Mouse (Mus musculus): ENCODE measurements at regions not wholly inside any gene's neighbourhood (a gene's known extent, or its start where the extent isn't known, plus 50 kb on each side); places are given as distances from the start of the nearest gene placed in this dataset.

DNA sequence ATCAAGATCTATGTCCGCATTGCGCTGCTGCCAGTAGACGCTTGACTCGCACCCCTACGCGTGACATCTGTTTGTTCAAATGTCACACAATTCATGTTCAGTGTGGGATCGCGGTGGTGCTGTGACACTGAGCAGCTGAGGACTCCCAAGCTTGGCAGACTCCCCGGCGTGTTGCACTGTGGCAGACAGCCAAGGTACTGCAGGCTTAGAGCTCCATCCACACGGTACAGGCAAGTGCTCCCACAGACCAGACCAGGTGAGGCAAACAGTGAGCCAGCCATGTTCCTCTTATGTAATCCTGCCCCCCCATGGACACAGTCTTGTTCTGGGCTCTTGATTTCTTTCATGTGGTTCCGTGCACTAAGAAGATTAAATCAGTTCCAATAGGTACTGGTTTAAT, 205.5 kb upstream of the Myocd start:
- Histone ChIP-seq H3K9ac (ENCODE audit: low read depth, low read length) (no peak overlapping the region), H3K27ac (ENCODE audit: low read depth, low read length) (no peak overlapping the region), H3K9me3 (ENCODE audit: control insufficient read depth, low read length) (no peaks in the 10 kb centered on the region), H3K36me3 (ENCODE audit: control insufficient read depth, insufficient read depth, low read length) (no peaks in the 10 kb centered on the region), H3K27me3 (replicated peaks; ENCODE audit: control insufficient read depth, insufficient read depth, low read length) (no peaks in the 10 kb centered on the region), H3K4me1 (replicated peaks; ENCODE audit: control insufficient read depth, insufficient read depth, low read length) (no peaks in the 10 kb centered on the region), H3K4me2 (no peak overlapping the region), H3K4me3 (ENCODE audit: low read depth, low read length) (no peak overlapping the region)
- ATAC-seq (replicated peaks; ENCODE audit: low FRiP score) (no peak), DNase-seq (ENCODE audit: low spot score) (no peak)
- WGBS, result 88% methylated on average over 12 of the region's 12 CpGs

DNA sequence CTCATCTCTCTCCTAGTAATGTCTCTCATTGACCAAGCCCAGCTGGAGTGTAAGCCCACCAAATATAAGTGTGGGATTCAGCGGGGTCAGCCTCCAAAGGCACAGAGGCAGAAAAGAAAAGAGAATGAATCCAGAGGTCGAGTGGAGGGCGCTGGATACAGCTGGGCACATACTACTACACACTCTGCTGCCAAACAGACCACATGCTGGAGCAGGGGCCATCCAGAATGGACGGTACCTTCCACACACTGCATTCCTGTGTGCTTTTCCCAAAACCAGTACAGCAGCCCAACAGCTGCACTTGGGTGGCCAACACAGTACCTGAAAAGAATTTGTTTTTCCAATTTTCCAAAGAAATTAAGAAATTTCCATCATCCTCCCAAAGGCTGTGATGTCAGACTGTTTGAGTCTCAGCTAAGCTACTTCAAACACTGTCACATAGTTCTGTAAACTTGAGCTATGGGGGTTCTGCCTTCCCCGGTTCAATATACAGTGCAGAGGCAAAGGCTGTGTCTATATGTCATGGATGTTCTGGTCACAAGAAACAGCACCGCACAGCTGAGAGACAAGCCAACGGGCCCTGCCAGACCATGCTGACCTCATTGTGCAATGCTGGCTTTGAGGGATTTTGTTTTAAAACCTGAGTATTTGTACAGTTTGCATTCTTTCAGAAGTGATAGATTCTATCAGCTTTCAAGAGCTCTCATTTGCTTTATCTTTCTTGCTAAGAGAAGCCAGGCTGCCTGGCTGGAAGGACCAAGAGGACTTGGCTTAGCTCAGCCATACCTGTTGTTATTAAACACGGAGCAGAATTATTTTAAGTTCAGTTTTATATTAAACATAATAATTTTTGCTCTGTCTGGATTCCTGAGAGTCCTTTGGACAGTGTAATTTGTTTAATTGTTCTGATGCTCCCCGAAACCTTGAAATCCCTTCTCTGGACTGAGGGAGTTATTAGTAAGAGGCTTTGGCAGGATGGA, 200.3 kb upstream of the Myocd start:
- 77% methylated on average over 9 of the region's 9 CpGs for WGBS
- ATAC-seq (replicated peaks; ENCODE audit: low FRiP score) (no peak), DNase-seq (ENCODE audit: low spot score) (no peak)
- H3K36me3 ChIP-seq (ENCODE audit: control insufficient read depth, insufficient read depth, low read length), result no peaks in the 10 kb centered on the region
- no peak overlapping the region for H3K4me2 ChIP-seq
- H3K9me3 ChIP-seq (ENCODE audit: control insufficient read depth, low read length), result no peaks in the 10 kb centered on the region
- no peak overlapping the region for H3K27ac ChIP-seq (ENCODE audit: low read depth, low read length)
- no peaks in the 10 kb centered on the region for H3K27me3 ChIP-seq (replicated peaks; ENCODE audit: control insufficient read depth, insufficient read depth, low read length)
- no peaks in the 10 kb centered on the region for H3K4me1 ChIP-seq (replicated peaks; ENCODE audit: control insufficient read depth, insufficient read depth, low read length)
- no peak overlapping the region for H3K9ac ChIP-seq (ENCODE audit: low read depth, low read length)
- H3K4me3 ChIP-seq (ENCODE audit: low read depth, low read length), result no peak overlapping the region

DNA sequence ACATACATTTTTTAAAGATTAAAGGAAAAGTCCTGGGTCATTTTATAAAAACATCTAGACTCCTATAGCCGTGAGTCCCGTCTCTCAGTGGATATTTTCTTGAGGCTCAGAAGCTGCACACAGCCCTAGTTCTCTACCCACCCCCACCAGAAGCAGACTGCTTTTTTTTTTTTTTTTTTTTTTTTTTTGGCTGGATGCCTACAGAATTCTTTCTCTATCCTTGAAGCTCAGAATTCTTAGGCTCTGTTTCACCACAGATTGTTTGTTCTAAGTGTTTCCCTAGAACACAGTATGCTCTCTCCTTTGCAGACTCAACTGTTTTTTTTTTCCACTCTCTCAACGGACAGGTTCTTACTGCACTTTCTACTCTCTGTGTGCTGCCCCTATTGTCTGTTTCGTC, 191.3 kb upstream of the Myocd start:
- DNase-seq (ENCODE audit: low spot score) (no peak), ATAC-seq (replicated peaks; ENCODE audit: low FRiP score) (no peak)
- no peaks in the 10 kb centered on the region for H3K27me3 ChIP-seq (replicated peaks; ENCODE audit: control insufficient read depth, insufficient read depth, low read length)
- H3K4me1 ChIP-seq (replicated peaks; ENCODE audit: control insufficient read depth, insufficient read depth, low read length), result no peaks in the 10 kb centered on the region
- no peak overlapping the region for H3K4me2 ChIP-seq
- no peaks in the 10 kb centered on the region for H3K36me3 ChIP-seq (ENCODE audit: control insufficient read depth, insufficient read depth, low read length)
- H3K9ac ChIP-seq (ENCODE audit: low read depth, low read length), result no peak overlapping the region
- H3K4me3 ChIP-seq (ENCODE audit: low read depth, low read length), result no peak overlapping the region
- no peaks in the 10 kb centered on the region for H3K9me3 ChIP-seq (ENCODE audit: control insufficient read depth, low read length)
- no peak overlapping the region for H3K27ac ChIP-seq (ENCODE audit: low read depth, low read length)
- 72% methylated on average over 4 of the region's 4 CpGs for WGBS

DNA sequence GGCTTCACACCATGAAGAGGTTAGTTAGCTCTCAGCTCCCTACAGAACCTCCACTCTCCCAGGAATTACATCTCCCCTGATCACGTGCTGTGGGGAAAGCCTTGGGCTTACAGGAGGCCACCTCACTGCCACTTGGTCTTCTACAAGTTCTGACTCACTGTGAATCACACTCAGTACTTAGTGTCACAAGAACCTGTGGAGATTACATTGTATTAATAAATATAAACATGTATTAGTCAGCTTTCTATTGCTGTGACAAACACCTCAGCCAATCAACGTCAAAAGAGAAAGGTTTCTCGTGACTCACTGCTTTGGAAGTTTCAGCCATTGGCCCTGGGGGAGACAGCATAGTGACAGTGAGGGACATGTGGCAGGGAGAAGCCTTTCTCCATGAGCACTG, 178.6 kb upstream of the Myocd start:
- Histone ChIP-seq H3K9me3 (ENCODE audit: control insufficient read depth, low read length) (no peaks in the 10 kb centered on the region), H3K36me3 (ENCODE audit: control insufficient read depth, insufficient read depth, low read length) (no peaks in the 10 kb centered on the region), H3K4me2 (no peak overlapping the region), H3K27ac (ENCODE audit: low read depth, low read length) (no peak overlapping the region), H3K9ac (ENCODE audit: low read depth, low read length) (no peak overlapping the region), H3K4me3 (ENCODE audit: low read depth, low read length) (no peak overlapping the region), H3K27me3 (replicated peaks; ENCODE audit: control insufficient read depth, insufficient read depth, low read length) (no peaks in the 10 kb centered on the region), H3K4me1 (replicated peaks; ENCODE audit: control insufficient read depth, insufficient read depth, low read length) (no peaks in the 10 kb centered on the region)
- no peak for ATAC-seq (replicated peaks; ENCODE audit: low FRiP score)
- WGBS, result 81% methylated on average over 3 of the region's 3 CpGs
- DNase-seq (ENCODE audit: low spot score), result no peak

DNA sequence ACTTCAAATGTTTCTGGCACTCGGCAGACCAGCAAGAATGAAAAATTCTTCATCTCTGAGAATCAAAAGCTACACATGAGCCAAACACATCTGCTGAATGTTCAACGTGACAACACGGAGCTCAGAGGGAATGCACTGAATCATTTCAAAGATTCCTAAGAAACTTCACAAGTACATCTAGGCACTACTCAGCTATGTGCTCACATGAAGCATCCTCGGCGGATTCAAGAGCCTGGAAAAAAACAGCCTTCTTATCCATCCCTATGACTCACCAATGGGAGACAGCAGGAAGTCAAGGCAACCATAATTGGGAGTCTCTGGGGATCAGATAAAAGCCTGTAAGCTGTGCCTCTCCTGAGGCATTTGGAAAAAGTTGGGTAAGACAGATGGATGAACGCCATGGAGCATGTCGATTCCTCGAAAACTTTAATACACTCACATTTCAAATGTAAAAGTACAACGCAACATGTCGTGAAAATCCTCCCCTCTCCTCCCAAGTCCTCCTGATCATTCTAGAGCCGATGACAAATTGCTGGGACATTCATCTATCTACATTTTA, 173.8 kb upstream of the Myocd start:
- ATAC-seq (replicated peaks; ENCODE audit: low FRiP score), result no peak
- Histone ChIP-seq H3K9ac (ENCODE audit: low read depth, low read length) (no peak overlapping the region), H3K36me3 (ENCODE audit: control insufficient read depth, insufficient read depth, low read length) (no peaks in the 10 kb centered on the region), H3K4me3 (ENCODE audit: low read depth, low read length) (no peak overlapping the region), H3K27ac (ENCODE audit: low read depth, low read length) (no peak overlapping the region), H3K27me3 (replicated peaks; ENCODE audit: control insufficient read depth, insufficient read depth, low read length) (no peaks in the 10 kb centered on the region), H3K4me2 (no peak overlapping the region), H3K4me1 (replicated peaks; ENCODE audit: control insufficient read depth, insufficient read depth, low read length) (no peaks in the 10 kb centered on the region), H3K9me3 (ENCODE audit: control insufficient read depth, low read length) (no peaks in the 10 kb centered on the region)
- no peak for DNase-seq (ENCODE audit: low spot score)
- 84% methylated on average over 11 of the region's 11 CpGs for WGBS

DNA sequence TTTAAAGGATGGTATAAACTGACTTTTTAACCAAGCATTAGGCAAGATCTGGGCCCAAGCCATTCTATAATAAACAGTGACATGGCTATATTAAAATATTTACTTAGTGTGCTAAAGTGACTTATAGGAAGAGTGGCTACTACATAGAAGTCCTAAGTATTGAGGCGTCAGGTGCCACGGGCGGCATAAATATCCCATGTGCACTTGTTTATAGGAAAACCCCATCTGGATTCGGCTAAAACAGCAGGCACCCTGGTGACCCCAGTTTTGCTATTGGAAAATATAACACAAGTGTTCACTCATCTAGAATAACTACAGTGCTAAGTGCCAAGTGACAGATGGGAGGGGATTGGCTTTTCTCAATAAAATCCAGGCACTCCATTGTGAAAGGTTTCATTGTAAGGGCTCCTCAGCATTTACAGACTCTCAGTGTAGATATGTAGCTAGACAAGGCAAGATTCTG, 165.9 kb upstream of the Myocd start:
- no peak overlapping the region for H3K9ac ChIP-seq (ENCODE audit: low read depth, low read length)
- no peak for ATAC-seq (replicated peaks; ENCODE audit: low FRiP score)
- 84% methylated on average over 4 of the region's 4 CpGs for WGBS

DNA sequence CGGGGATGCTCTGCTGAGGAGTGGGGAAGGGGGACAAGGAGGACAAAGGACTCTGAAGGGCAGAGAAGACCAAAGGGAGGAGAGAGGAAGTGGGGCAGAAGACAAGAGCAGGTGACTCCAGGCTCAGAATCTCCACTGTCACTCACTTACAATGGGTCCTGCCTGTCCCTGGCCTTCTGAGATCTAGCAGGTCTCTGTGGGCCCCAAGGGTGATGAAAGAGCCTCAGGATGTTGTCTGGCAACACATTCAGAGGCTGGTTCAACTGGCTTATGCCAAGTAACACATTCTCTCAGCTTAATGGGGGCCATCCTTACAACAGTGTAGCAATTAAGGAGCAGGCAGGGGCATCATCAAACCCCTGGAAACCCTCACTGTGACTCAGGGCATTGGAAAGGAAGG, 152.1 kb upstream of the Myocd start:
- Histone ChIP-seq H3K36me3 (ENCODE audit: control insufficient read depth, insufficient read depth, low read length) (no peaks in the 10 kb centered on the region), H3K4me3 (ENCODE audit: low read depth, low read length) (no peak overlapping the region), H3K4me2 (no peak overlapping the region), H3K9ac (ENCODE audit: low read depth, low read length) (no peak overlapping the region), H3K27ac (ENCODE audit: low read depth, low read length) (no peak overlapping the region), H3K9me3 (ENCODE audit: control insufficient read depth, low read length) (no peaks in the 10 kb centered on the region), H3K4me1 (replicated peaks; ENCODE audit: control insufficient read depth, insufficient read depth, low read length) (no peaks in the 10 kb centered on the region), H3K27me3 (replicated peaks; ENCODE audit: control insufficient read depth, insufficient read depth, low read length) (no peaks in the 10 kb centered on the region)
- DNase-seq (ENCODE audit: low spot score) (no peak), ATAC-seq (replicated peaks; ENCODE audit: low FRiP score) (no peak)
- WGBS, result 6% methylated on average over 1 of the region's 1 CpGs

More for the DNA sequence above, 165.9 kb upstream of the Myocd start:
- Histone ChIP-seq H3K4me2 (no peak overlapping the region), H3K4me3 (ENCODE audit: low read depth, low read length) (no peak overlapping the region), H3K9me3 (ENCODE audit: control insufficient read depth, low read length) (no peaks in the 10 kb centered on the region), H3K4me1 (replicated peaks; ENCODE audit: control insufficient read depth, insufficient read depth, low read length) (no peaks in the 10 kb centered on the region), H3K36me3 (ENCODE audit: control insufficient read depth, insufficient read depth, low read length) (no peaks in the 10 kb centered on the region), H3K27me3 (replicated peaks; ENCODE audit: control insufficient read depth, insufficient read depth, low read length) (no peaks in the 10 kb centered on the region), H3K27ac (ENCODE audit: low read depth, low read length) (no peak overlapping the region)
- no peak for DNase-seq (ENCODE audit: low spot score)

DNA sequence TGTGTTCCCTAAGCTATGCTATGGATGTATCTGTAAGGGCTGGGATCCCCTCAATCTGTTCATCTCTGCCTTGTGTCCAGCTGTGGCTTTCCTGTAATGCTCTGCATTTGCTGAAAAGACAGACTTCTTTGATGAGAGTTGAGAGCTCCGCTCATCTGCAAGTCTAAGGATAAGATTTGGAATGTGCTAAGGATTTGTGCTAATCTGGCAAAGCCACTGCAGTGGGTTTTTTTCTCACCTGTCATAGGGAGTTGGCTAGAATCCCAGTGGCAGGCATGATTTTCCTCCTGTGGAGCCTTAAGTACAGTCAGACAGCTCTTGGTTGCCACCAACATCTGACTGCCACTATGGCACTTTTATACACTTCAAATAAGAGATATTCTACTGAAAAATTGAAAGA, 138.8 kb upstream of the Myocd start:
- Histone ChIP-seq H3K4me1 (replicated peaks; ENCODE audit: control insufficient read depth, insufficient read depth, low read length) (no peaks in the 10 kb centered on the region), H3K27me3 (replicated peaks; ENCODE audit: control insufficient read depth, insufficient read depth, low read length) (no peaks in the 10 kb centered on the region), H3K9me3 (ENCODE audit: control insufficient read depth, low read length) (no peaks in the 10 kb centered on the region), H3K4me3 (ENCODE audit: low read depth, low read length) (no peak overlapping the region), H3K27ac (ENCODE audit: low read depth, low read length) (no peak overlapping the region), H3K9ac (ENCODE audit: low read depth, low read length) (no peak overlapping the region), H3K4me2 (no peak overlapping the region), H3K36me3 (ENCODE audit: control insufficient read depth, insufficient read depth, low read length) (no peaks in the 10 kb centered on the region)
- DNase-seq (ENCODE audit: low spot score) (no peak), ATAC-seq (replicated peaks; ENCODE audit: low FRiP score) (no peak)
- WGBS, result 59% methylated on average over 1 of the region's 1 CpGs
